Mouse (Mus musculus) layer of hippocampus, postnatal 14 days (tissue): ENCODE measurements around the gene Adamts7. TPM values are rescaled to one million over a fixed set of nuclear protein-coding genes. Genes with fewer than 3 reads are reported as not detected.

Experiments used
- DNase-seq, 2 experiments: peaks; one replicate each; pipeline ENCODE4 v3.0.0; 2021 to 2022; ENCODE audit warnings: low spot score in 2 of 2, mixed read lengths in 1 of 2
- total RNA-seq, 2 experiments: library from RNA; stranded (reverse); gene quantifications; 2 replicates each; pipeline ENCODE4 v1.2.3; 2021

The Adamts7 gene
- total RNA-seq, 2 experiments from 2014 or later = 1.3 to 1.5 TPM

GRCm38 (mm10) chr9:90232781-90233690, 70.2 kb downstream of the Adamts7 start:
- no peak for DNase-seq

GRCm38 (mm10) chr9:90233906-90234419, 71.1 kb downstream of the Adamts7 start:
- no peak for DNase-seq

GRCm38 (mm10) chr9:90234786-90235185, 71.9 kb downstream of the Adamts7 start:
- no peak for DNase-seq

GRCm38 (mm10) chr9:90235258-90235882, 72.5 kb downstream of the Adamts7 start:
- no peak for DNase-seq

- no peak for DNase-seq
Observed at GRCm38 (mm10) chr9:90236817-90237216, 73.9 kb downstream of the Adamts7 start.

GRCm38 (mm10) chr9:90237232-90238062, 74.6 kb downstream of the Adamts7 start:
- DNase-seq = no peak

GRCm38 (mm10) chr9:90240560-90240959, 77.7 kb downstream of the Adamts7 start:
- DNase-seq = no peak

GRCm38 (mm10) chr9:90241041-90241440, 78.2 kb downstream of the Adamts7 start:
- no peak for DNase-seq

- no peak for DNase-seq
Observed at GRCm38 (mm10) chr9:90241618-90242017, 78.7 kb downstream of the Adamts7 start.

GRCm38 (mm10) chr9:90242291-90242690, 79.4 kb downstream of the Adamts7 start:
- DNase-seq = no peak

GRCm38 (mm10) chr9:90242855-90243254, 80.0 kb downstream of the Adamts7 start:
- DNase-seq = no peak

- DNase-seq = no peak
Observed at GRCm38 (mm10) chr9:90244301-90245151, 81.7 kb downstream of the Adamts7 start.

GRCm38 (mm10) chr9:90245206-90245605, 82.3 kb downstream of the Adamts7 start:
- DNase-seq = no peak

GRCm38 (mm10) chr9:90245781-90246180, 82.9 kb downstream of the Adamts7 start:
- no peak for DNase-seq

GRCm38 (mm10) chr9:90247316-90247715, 84.4 kb downstream of the Adamts7 start:
- DNase-seq = no peak

GRCm38 (mm10) chr9:90248326-90248725, 85.5 kb downstream of the Adamts7 start:
- no peak for DNase-seq

- DNase-seq = no peak
Observed at GRCm38 (mm10) chr9:90249036-90249435, 86.2 kb downstream of the Adamts7 start.

GRCm38 (mm10) chr9:90250141-90250775, 87.4 kb downstream of the Adamts7 start:
- no peak for DNase-seq

- no peak for DNase-seq
Observed at GRCm38 (mm10) chr9:90250964-90251750, 88.3 kb downstream of the Adamts7 start.
